9 mouse cellular contexts compared by ENCODE assay signal in genomic region chr17:48110547-48111287, GRCm38 (mm10). TPM values are rescaled to one million over a fixed set of nuclear protein-coding genes. Genes with fewer than 3 reads are reported as not detected.
A peak's percentile ranks its signal among the peaks of the same experiment; 100 is the strongest.
DNase-seq lines count a peak whose midpoint lies in the region; ATAC-seq and TF ChIP-seq lines count a peak whose summit lies in the region.
"Had no signal": no experiment of that assay in that cellular context is flagged by ENCODE, and none has a peak within 500 bp of the region (broad histone marks: within the 10 kb centered on the region; RNA-seq: fewer than 3 reads in every experiment).

No protein-coding gene starts in this region.

- in situ Hi-C loops in ES-E14 (cut with MboI; ENCODE audit: low sequenced_read_pairs in 2 of 2, unreplicated experiment in 2 of 2): no loop called here

- no peak overlapping the region for H3K4me3 ChIP-seq in ES-E14 (ENCODE audit: insufficient read depth in 1 of 2, low read depth in 1 of 2, low read length in 2 of 2, poor library complexity in 1 of 2, severe bottlenecking in 1 of 2)
- no peak overlapping the region for H3K4me3 ChIP-seq in embryonic facial prominence, embryonic 11.5 days (ENCODE audit: low read depth, low read length)
- no peak overlapping the region for H3K4me3 ChIP-seq in midbrain, embryonic 13.5 days (replicated peaks)

- H3K4me2 ChIP-seq in embryonic facial prominence, embryonic 11.5 days (ENCODE audit: low read depth, low read length): no peak overlapping the region
- no peak overlapping the region for H3K4me2 ChIP-seq in midbrain, embryonic 13.5 days (replicated peaks)

- H3K36me3 ChIP-seq in ES-E14 (ENCODE audit: control insufficient read depth, insufficient read depth, low read length, poor library complexity, severe bottlenecking): no peaks in the 10 kb centered on the region
- H3K36me3 ChIP-seq in embryonic facial prominence, embryonic 11.5 days (replicated peaks; ENCODE audit: control insufficient read depth, insufficient read depth, low read depth, low read length): no peaks in the 10 kb centered on the region
- no peaks in the 10 kb centered on the region for H3K36me3 ChIP-seq in midbrain, embryonic 13.5 days

- H3K4me1 ChIP-seq in ES-E14 (ENCODE audit: control insufficient read depth in 2 of 2, insufficient read depth in 2 of 2, low read length in 2 of 2, poor library complexity in 1 of 2): peaks cover 0 to 7% of the 10 kb centered on the region in 2 experiments; a peak in 1 of 4 replicates
- no peaks in the 10 kb centered on the region for H3K4me1 ChIP-seq in embryonic facial prominence, embryonic 11.5 days (ENCODE audit: control insufficient read depth, insufficient read depth, low read length)
- 0 out of 2 replicates have a peak, but pooled peaks cover 10% of the 10 kb centered on the region for H3K4me1 ChIP-seq in midbrain, embryonic 13.5 days (replicated peaks)

- ATAC-seq in CD4-positive, CD25-positive, alpha-beta regulatory T cell, adult 4 months: no peak
- no peak for ATAC-seq in embryonic facial prominence, embryonic 11.5 days (replicated peaks; ENCODE audit: insufficient number of reproducible peaks, low FRiP score, low TSS enrichment, low read depth)
- 0 out of 2 replicates have a peak, but pooled peaks have one; percentile 27 for ATAC-seq in midbrain, embryonic 13.5 days

- H3K27ac ChIP-seq in ES-E14 (ENCODE audit: insufficient read depth, low read depth, low read length, poor library complexity, severe bottlenecking): no peak overlapping the region
- no peak overlapping the region for H3K27ac ChIP-seq in embryonic facial prominence, embryonic 11.5 days (replicated peaks; ENCODE audit: low read depth, low read length)
- H3K27ac ChIP-seq in midbrain, embryonic 13.5 days: no peak overlapping the region

- no peaks in the 10 kb centered on the region for H3K9me3 ChIP-seq in ES-E14 (ENCODE audit: control insufficient read depth, insufficient read depth, low read depth, low read length)
- no peaks in the 10 kb centered on the region; the same call in 1 of the 2 replicates for H3K9me3 ChIP-seq in embryonic facial prominence, embryonic 11.5 days (replicated peaks; ENCODE audit: control insufficient read depth, low read length)
- H3K9me3 ChIP-seq in midbrain, embryonic 13.5 days: 0 out of 2 replicates have a peak, but pooled peaks cover 6% of the 10 kb centered on the region

- intact Hi-C loops in left cerebral cortex, postnatal 25 days (cut with DNase I): no loop called here

- peak; percentile 69 for DNase-seq in CD4-positive, CD25-positive, alpha-beta regulatory T cell, adult 2 months (ENCODE audit: low read depth, low spot score)
- peak; percentile 40 for DNase-seq in kidney, adult 9 months
- DNase-seq in kidney, adult 11 months: no peak
- DNase-seq in ES-E14 (ENCODE audit: low read depth, low spot score): peak; percentile 65
- peak; percentile 56 for DNase-seq in embryonic facial prominence, embryonic 11.5 days (ENCODE audit: low spot score)
- no peak for DNase-seq in left cerebral cortex, postnatal 25 days (ENCODE audit: low spot score in 2 of 2)

- WGBS in embryonic facial prominence, embryonic 11.5 days: 47% methylated on average over 8 of the region's 8 CpGs
- 52% methylated on average over 8 of the region's 8 CpGs for WGBS in midbrain, embryonic 13.5 days

- H3K27me3 ChIP-seq in embryonic facial prominence, embryonic 11.5 days (ENCODE audit: control insufficient read depth, insufficient read depth, low read length): no peaks in the 10 kb centered on the region
- H3K27me3 ChIP-seq in midbrain, embryonic 13.5 days: no peaks in the 10 kb centered on the region

- H3K9ac ChIP-seq in ES-E14 (ENCODE audit: insufficient read depth, low read depth, low read length, poor library complexity, severe bottlenecking): no peak overlapping the region
- H3K9ac ChIP-seq in embryonic facial prominence, embryonic 11.5 days (replicated peaks; ENCODE audit: low read length): no peak overlapping the region
- H3K9ac ChIP-seq in midbrain, embryonic 13.5 days (replicated peaks): no peak overlapping the region

TF ChIP-seq in ES-E14, 5 proteins besides CTCF, POLR2A, EP300 and RAD21:
- no peak for TF ChIP-seq CHD2 (IDR thresholded peaks at IDR 0.05; ENCODE audit: low read depth, low read length)
- peak; percentile 63; the same call in 1 of the 2 replicates for TF ChIP-seq ZC3H11A (IDR thresholded peaks at IDR 0.05; ENCODE audit: borderline replicate concordance, low read depth, low read length)
- no peak for TF ChIP-seq HCFC1 (IDR thresholded peaks at IDR 0.05; ENCODE audit: borderline replicate concordance, insufficient read depth, low read length)
- no peak for TF ChIP-seq MAFK (IDR thresholded peaks at IDR 0.05; ENCODE audit: insufficient read depth, low read depth, low read length)

RNA-seq across cellular contexts. Expression of gene 1700067P10Rik, which starts 21.6 kb away (rescaled TPM):
- not detected for polyA plus RNA-seq in CD4-positive, CD25-positive, alpha-beta regulatory T cell, adult 4 months (2017; shearing (Covaris generic))
- not detected in 2 replicates for total RNA-seq in ES-E14 (2012; rRNA removed)
- not detected in 2 replicates for polyA plus RNA-seq in embryonic facial prominence, embryonic 11.5 days (2014; fragmentation: Nextera tagmentation; extraction: Ambion mirVana)
- polyA plus RNA-seq in midbrain, embryonic 13.5 days (2015; fragmentation: Nextera tagmentation; extraction: Ambion mirVana): 0.34 TPM in 1 of 2 replicates, not detected in the other
- total RNA-seq in left cerebral cortex, postnatal 25 days (2021): not detected
- polyA plus RNA-seq: lung, embryonic 16.5 days had no signal

RNA-seq across cellular contexts. Expression of gene 9830107B12Rik, which starts 35.4 kb away (rescaled TPM):
- not detected for polyA plus RNA-seq in CD4-positive, CD25-positive, alpha-beta regulatory T cell, adult 4 months (2017; shearing (Covaris generic))
- total RNA-seq in ES-E14 (2012; rRNA removed): not detected in 2 replicates
- not detected in 2 replicates for polyA plus RNA-seq in embryonic facial prominence, embryonic 11.5 days (2014; fragmentation: Nextera tagmentation; extraction: Ambion mirVana)
- polyA plus RNA-seq in midbrain, embryonic 13.5 days (2015; fragmentation: Nextera tagmentation; extraction: Ambion mirVana): not detected in 2 replicates
- not detected for total RNA-seq in left cerebral cortex, postnatal 25 days (2021)
- polyA plus RNA-seq: lung, embryonic 16.5 days had no signal

RNA-seq across cellular contexts. Expression of gene A530064D06Rik, which starts 56.4 kb away (rescaled TPM):
- polyA plus RNA-seq in CD4-positive, CD25-positive, alpha-beta regulatory T cell, adult 4 months (2017; shearing (Covaris generic)): not detected
- not detected in 2 replicates for total RNA-seq in ES-E14 (2012; rRNA removed)
- polyA plus RNA-seq in embryonic facial prominence, embryonic 11.5 days (2014; fragmentation: Nextera tagmentation; extraction: Ambion mirVana): 0.24 TPM in 1 of 2 replicates, not detected in the other
- polyA plus RNA-seq in midbrain, embryonic 13.5 days (2015; fragmentation: Nextera tagmentation; extraction: Ambion mirVana): not detected in 2 replicates
- total RNA-seq in left cerebral cortex, postnatal 25 days (2021): not detected
- polyA plus RNA-seq: lung, embryonic 16.5 days had no signal

Comparison
In these comparisons a context has a peak if more than half of its experiments do, and no peak if none do; other contexts are left out.
1. DNase-seq: peak in CD4-positive, CD25-positive, alpha-beta regulatory T cell, adult 2 months (single experiment), kidney, adult 9 months (single experiment), ES-E14 (single experiment) and embryonic facial prominence, embryonic 11.5 days (single experiment); none in kidney, adult 11 months (single experiment) and left cerebral cortex, postnatal 25 days (0 of 2).